Mouse (Mus musculus): ENCODE data around the gene Boll. TPM values are rescaled to one million over a fixed set of nuclear protein-coding genes. Genes with fewer than 3 reads are reported as not detected.

The Boll gene
- total RNA-seq, 2 experiments from 2014 or later: not detected

DNA sequence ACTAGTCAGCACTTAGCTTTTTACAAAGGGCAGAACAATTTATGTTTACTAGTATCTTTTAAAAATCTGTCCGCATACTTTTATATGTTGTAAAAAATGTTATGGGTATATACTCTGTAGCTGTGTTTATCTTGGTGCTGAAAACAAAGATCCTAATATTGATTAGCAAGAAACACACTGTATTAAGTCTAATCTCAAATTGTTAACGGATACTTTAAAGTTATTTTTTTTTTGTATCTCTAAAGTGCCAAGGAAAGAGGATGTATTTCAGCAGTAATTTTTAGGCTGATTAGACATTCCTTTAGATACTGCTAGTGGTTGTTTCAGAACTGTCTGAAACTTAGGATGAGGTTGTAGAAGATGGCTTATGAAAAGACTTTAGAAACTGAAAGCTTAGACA, 116.9 kb downstream of the Boll start:
- intact Hi-C loops (cut with DNase I): no loop called here

DNA sequence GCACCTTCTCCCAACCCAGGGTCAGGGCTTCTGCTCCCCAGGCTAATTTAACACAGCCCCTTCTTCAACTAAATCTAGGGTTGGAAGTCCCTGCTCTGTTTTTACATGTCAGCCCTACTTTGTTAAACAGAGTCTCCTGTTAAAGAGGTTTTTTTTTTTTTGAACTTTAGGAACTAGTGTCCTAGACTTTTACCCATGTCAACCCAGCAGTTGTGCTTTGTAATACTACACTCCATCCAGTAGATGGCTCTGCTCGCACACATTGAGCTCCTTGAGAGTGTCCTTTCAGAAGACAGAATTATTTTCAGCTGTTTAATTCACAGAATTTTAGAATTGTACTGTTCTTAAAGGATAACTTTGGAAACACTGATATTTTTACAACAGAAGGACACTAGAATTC, 124.0 kb downstream of the Boll start:
- peak; percentile 55 to 64 for DNase-seq
- intact Hi-C loops (cut with DNase I): loop anchor here (1.0 to 5.0 kb wide), 5 partner anchors 46 to 633 kb away; partner anchors contain the start of genes Boll and Mob4

More for the DNA sequence above, 116.9 kb downstream of the Boll start:
- DNase-seq: no peak

DNA sequence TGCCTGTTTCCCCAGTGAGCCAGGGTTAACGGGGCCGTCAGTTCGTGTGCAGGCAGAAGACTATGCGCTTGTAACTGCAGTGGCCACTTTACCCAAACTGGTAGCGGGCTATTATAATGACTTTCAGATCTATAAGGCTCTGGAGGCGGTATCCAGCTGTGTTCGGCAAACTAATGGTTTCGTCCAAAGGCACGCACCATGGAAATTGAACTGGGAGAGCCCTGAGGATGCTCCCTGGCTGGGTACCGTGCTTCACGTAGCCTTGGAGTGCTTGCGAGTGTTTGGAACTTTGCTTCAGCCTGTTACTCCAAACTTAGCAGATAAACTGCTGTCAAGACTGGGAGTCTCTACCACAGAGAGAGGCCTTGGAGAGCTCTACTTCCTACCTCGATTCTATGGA, 124.8 kb downstream of the Boll start:
- intact Hi-C loops (cut with DNase I): loop anchor here (2.0 to 5.0 kb wide), 4 partner anchors 46 to 634 kb away; partner anchors contain the start of genes Boll and Mob4
- no peak for DNase-seq

DNA sequence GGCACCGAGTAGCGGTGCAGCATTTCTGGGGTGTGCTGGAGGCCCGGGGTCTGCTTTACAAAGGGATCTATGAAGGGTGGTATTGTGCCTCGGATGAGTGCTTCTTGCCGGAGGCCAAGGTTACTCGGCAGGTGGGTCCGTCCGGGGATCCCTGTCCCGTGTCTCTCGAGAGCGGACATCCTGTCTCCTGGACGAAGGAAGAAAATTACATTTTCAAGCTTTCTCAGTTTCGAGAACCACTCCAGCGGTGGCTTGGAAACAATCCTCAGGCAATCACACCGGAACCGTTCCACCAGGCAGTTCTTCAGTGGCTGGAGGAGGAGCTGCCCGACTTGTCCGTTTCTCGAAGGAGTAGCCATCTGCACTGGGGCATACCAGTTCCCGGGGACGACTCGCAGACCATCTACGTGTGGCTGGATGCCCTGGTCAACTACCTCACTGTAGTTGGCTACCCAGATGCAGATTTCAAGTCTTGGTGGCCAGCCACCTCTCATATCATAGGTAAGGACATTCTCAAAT, 125.6 kb downstream of the Boll start:
- DNase-seq: no peak
- intact Hi-C loops (cut with DNase I): loop anchor here (2.0 to 5.0 kb wide), 4 partner anchors 45 to 635 kb away; partner anchors contain the start of genes Boll and Mob4

DNA sequence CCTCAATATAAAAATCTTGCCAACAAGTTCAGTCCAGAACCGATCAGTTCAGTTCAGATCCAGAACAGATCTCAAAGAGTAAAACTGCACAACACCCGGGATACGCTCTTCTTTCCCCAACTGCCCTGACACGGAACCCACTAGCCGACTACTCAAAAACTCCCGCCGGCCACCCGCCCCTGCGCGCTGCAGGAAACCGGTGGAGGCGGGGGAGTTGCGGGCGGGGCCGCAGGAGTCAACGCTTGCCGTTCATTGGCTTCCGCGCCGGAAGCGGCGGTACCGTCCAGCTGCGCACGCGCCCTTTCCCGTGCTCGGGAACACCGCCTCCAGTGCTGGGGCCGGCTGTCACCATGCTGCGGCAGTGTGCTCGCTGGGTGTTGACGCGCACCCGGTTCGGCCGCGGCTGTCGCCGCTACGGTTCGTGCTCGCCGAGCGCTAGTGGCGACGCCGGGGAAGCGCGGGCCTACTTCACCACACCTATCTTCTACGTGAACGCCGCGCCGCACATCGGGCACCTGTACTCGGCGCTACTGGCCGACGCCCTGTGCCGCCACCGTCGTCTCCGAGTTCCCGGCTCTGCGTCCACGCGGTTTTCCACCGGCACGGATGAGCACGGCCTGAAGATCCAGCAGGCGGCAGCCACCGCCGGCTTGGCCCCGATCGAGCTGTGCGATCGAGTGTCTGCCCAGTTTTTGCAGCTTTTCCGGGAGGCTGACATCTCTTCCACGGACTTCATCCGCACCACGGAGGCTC, 126.2 kb downstream of the Boll start, which contains the start of gene Mars2:
Gene Mars2, plus strand, starts transcription at position 288 of the 753 bp plus-strand sequence.
- intact Hi-C loops (cut with DNase I): loop anchor here (5.0 kb wide), 3 partner anchors 105 to 635 kb away; partner anchors contain the start of genes Boll and Mob4
- DNase-seq: peak; percentile 97 to 98

DNA sequence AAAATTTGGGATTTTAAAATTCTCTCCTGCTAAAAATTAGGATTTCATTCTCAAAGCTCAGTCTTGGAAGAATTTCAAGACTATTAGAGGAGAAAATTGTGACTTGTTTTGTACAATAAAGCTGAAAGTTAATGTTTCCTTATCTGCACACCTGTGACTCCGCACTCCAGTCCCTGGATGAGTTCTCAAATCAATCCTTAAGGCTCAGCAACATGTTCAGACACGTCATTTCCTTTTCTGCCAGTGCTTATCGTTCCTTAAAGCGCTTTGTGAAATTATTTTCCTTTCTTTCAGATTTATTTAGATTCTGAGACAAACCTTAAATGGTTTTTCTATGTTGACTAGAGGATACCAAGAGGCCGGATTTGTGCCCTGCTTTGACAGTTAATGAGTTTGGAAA, 126.8 kb downstream of the Boll start:
- no peak for DNase-seq
- intact Hi-C loops (cut with DNase I): loop anchor here (5.0 kb wide), 3 partner anchors 104 to 636 kb away; partner anchors contain the start of genes Boll and Mob4

DNA sequence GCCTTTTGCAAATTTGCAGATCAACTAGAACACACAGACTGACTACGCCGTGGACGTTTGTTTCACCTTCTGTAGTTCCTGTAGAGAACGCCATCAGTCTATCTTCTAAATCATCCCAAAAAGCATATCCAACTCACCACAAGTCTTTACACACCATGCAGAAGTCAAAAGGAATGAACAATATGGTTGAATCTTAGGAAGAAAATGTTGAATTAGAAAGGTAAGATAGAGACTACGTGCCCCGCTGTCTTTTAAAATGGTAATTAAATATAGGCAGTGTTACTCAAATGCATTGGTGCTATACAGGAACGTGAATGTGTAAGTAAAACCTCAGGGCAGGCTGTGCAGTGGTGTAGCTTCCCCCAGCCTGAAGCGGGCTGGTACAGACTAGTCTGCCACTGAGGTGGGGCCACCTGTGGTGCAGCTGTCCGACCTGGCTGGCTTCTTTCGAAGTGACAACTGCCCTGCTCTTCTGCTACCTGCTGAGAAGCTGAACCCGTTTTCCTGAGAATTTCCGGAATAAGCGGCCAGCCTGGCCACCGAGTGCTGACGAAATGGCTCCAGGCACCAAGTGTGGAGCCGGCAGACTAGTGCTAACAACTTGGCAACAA, 128.3 kb downstream of the Boll start:
- DNase-seq: no peak
- intact Hi-C loops (cut with DNase I): loop anchor here (5.0 kb wide), 3 partner anchors 103 to 637 kb away; partner anchors contain the start of genes Boll and Mob4

DNA sequence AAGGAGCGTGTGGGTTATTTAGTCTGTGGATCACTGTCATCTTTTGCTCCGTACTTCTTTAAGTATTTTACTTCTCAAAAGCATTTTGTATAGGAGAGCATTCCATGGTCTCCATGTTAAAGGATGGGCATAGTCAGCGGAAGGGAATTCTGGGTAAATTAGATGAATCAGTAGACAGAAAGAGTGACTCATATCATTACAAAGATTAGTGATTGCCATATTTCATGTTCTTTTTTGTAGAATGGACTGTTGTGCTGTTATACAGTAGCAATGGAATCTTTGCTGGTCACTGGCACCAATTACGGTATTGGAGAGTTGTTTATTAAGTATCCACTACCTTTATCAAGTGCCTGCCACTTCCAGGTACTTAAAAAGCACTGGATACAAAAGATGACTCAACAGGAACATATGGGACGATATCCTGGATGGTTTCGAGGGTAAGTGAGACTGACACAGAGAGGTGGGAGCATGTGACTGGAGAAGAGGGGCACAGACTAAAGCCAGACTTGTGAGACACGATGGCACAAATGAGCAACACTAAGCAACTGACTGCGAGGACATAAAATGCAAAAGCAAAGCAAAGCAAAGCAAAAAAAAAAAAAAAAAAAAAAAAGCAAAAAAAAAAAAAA, 134.9 kb downstream of the Boll start:
- DNase-seq: no peak
- intact Hi-C loops (cut with DNase I): loop anchor here (5.0 kb wide), 1 partner anchor 141 kb away; the partner anchor contains the start of genes Hspd1 and Hspe1

DNA sequence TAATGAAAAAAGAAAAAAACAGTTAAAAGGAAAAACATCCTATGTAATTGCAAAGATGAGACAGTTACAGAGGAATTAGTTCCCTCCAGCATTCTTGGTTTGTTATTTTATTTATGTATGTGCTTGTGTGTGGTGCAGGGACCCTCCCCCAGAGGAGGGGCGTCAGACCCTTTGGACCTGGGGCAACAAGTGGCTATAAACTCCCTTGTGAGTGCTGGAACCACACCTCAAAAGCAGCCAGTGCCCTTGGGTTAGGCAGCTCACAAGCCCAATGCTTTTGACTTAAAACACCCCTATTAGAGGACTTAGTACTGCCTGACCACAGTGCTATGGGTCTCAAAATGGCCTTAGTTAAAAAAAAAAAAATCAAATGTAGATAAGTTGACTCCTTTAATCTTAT, 135.9 kb downstream of the Boll start:
- DNase-seq: no peak
- intact Hi-C loops (cut with DNase I): loop anchor here (5.0 kb wide), 1 partner anchor 140 kb away; the partner anchor contains the start of genes Hspd1 and Hspe1

DNA sequence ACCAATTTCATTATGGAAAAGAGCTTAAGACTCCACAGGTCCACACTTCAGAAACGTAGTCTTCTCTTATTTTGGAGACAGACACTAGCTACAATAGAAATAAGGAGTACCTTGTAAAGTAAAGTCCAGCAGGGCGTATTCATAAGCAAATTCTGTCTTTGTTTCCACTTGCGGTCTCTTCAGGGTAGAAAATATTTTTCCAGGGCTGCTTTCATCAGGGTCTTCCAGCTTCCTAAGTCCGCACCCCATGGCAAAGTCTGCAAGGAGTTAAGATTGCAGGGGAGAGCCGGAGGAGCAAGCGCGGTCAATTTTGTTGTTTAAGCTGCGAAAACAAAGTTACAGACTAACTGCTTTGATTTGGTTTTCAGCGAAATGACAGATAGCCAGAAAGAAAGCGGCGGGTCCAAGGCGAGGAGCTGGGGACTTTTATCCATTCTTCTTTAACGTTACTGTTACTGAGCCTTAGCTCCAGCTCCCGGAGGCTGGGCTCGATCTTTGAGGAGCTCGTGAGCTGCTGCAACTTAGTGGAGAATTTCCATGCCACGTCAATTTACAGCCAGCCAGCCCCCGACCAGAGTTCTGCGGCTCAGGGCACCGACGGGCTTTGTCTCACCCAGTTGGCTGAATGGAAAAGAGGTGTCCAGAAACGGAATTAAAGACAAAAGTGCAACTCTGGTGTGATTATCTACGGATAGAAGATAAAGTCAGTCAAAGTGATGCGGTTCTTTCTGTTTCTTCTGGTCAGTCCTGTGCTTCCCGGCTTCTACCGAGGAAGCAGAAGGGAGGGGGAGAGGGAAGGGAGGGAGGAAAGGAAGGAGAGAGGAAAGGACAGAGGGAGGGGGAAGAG, 137.0 kb downstream of the Boll start, which contains the start of gene Rftn2:
Gene Rftn2, minus strand, starts transcription at position 772 of the 847 bp plus-strand sequence.
- intact Hi-C loops (cut with DNase I): loop anchor here (5.0 kb wide), 1 partner anchor 139 kb away; the partner anchor contains the start of genes Hspd1 and Hspe1
- DNase-seq: peak; percentile 59 to 68

DNA sequence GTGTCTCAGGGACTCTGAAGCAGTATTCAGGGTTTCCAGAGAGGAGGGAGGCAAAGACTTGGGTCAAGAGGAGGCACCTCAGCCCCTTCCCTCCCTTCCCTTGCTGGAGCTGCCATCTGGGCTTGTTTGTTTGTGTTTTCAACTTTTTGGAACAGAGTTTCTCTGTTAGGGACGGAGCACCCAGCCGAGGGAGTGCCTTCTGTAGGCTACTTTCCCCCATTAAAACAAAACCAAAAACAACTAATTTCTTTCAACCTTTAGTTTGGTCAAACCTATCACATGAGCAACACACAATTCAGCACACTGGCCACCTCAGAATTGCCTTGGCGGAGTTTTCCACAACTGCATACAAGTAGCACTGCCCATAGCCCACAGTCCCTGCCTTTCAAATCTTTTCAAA, 137.9 kb downstream of the Boll start:
- DNase-seq: peak in 1 of 2 experiments; percentile 43
- intact Hi-C loops (cut with DNase I): loop anchor here (5.0 kb wide), 1 partner anchor 138 kb away; the partner anchor contains the start of genes Hspd1 and Hspe1

DNA sequence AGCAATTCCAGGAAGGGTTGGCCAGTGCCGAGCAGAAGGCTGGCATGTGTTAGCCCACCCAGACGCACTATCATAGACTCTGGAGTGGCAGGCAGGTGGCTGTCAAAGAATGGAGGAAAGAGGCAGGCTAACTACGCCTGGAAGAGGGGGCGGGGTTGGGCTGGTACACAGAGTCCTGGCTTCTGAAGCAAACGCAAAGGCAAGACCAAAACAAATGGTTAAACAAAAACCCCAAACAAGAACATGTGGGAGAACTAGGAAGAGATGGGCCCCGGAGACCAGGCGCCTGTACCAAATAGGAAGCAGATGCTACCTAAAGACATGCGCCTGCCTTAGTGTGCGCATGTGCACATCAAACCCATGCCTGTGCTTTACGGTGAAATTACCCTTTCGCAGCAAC, 139.2 kb downstream of the Boll start:
- no peak for DNase-seq
- intact Hi-C loops (cut with DNase I): no loop called here

DNA sequence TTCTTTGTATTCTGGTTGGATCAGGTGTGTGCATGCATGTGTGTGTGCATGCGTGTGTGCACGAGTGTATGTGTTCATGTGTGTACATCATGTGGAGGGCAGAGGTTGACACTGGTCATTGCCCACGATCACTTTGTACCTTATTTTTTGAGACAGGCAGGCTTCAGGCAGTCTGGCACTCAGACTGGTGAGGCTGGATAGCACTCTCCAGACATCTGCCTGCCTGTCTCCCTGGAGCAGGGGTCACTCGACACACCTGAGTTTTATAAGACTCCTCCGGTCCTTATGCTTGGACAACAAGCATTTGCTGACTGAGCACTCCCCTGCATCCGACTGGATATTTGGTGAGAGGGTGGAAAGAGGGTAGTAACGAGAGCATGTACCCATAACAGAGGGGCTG, 140.2 kb downstream of the Boll start:
- DNase-seq: no peak
- intact Hi-C loops (cut with DNase I): no loop called here

DNA sequence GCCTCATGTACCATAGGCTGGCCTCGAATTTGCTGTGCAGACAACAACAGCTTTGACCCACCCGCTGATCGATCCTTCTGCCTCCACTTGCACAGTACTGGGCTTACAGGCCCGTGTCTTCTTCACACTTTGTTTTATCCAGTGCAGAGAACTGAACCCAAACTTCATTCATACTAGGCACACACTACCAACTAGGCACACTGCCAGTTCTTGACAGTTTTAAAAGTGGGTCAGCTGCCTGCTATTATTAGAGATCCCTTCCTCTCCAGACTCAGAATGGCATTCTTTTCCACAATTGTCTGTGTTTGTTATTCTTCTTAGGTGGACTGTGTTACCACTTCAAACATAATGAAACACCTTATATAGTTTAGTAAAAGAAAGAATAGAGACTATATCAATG, 141.9 kb downstream of the Boll start:
- intact Hi-C loops (cut with DNase I): no loop called here
- peak; percentile 69 to 77 for DNase-seq

DNA sequence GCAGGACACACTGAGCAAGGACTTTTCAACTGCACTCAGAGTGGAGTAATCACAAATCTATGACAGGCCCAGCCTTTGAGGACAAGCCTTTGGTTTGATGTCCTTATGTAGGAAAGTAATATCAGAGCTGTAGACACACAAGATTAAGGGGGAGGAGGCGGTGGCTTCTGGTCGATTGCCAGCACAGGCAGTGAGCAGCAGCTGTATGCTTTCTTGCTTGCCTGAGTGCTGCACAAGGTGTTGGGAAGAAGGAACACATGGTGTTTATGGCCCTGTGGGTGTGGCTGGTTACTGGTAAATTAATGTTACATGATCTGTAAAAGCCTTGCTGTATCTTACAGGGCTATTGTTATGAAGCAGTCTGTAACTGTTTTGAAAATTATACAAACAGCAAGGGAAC, 146.1 kb downstream of the Boll start:
- intact Hi-C loops (cut with DNase I): no loop called here
- peak in 1 of 2 experiments; percentile 41 for DNase-seq

DNA sequence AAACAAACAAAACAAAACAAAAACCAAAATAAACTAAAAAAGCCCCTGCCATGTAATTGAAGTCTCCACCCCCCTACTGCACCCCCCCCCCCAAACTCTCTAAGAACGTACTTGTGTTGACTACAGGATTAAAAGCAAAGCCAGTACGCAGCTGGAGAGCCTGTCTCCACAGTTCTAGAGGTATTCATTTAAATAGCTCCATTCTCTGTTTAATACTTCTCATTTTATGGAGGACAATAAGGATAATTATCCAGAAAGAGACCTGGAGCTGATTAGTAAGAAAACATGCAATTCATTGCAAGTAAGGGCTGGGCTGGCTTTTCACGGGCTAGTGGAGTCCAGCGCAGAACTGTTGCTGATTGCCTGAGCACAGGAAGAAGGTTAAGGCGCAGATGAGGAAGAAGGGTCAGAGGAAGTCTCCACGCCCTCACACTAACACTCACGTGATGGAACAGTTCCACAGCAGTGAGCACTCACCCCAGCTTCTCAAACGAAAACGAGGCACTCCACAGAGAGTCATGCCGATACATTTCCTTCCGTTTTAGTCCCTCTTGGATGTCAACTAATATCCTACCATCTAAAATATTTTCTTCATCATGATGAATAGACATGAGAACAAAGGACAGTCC, 148.0 kb downstream of the Boll start:
- peak in 1 of 2 experiments; percentile 45 for DNase-seq
- intact Hi-C loops (cut with DNase I): no loop called here

DNA sequence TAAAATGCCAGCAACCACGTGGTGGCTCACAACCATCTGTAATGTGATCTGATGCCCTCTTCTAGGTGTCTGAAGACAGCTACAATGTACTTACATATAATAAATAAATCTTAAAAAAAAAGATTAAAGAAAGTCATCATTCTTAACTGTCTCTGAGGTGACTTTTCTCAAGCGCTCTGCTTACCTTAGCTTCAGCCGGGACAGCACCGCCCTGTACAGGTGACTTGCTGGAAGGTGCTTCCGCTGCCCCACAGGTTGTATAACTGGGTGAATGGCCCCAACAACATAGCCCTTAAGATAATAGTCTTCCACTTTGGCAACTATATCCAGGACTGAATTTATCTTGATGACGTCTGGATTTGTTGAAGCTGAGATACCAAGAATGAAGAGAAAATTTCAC, 149.3 kb downstream of the Boll start:
- intact Hi-C loops (cut with DNase I): no loop called here
- DNase-seq: no peak

DNA sequence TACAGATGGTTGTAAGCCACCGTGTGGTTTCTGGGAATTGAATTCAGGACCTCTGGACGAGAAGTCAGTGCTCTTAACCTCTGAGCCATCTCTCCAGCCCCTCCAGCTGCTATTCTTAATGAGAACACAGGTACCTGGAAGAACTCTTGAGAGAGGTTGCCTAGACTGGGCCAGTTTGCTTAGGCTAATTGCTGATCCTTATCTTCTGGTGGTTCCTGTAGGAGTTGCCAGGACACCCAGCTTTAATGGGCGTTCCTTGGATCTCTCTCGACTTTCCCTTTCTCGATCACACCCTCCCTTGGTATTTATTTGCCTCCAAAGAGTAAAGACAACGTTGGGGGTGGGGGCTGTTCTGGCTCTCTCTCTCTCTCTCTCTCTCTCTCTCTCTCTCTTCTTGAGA, 149.8 kb downstream of the Boll start:
- intact Hi-C loops (cut with DNase I): no loop called here
- DNase-seq: no peak

DNA sequence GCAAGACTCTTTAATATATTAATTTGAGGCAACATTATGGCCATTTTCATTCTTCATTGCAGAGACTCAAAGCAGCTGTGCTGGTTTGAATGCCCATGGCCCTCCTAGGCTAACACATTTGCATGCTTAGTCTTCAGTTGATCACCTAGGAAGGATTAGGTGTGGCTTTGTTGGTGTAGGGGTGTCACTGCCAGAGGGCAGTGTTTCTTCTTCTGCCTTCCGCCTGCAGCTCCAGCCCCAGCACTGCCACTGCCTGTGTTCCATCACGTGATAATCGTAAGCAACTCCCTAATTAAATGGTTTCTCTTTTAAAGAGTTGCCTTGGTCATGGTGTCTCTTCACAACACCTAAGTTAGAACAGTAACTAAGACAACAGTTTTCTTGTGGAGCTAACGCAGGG, 150.5 kb downstream of the Boll start:
- no peak for DNase-seq
- intact Hi-C loops (cut with DNase I): no loop called here
